Mouse (Mus musculus) left cerebral cortex, adult 18-20 months (tissue): ENCODE results near the gene Susd6. TPM values are rescaled to one million over a fixed set of nuclear protein-coding genes. Genes with fewer than 3 reads are reported as not detected.
A peak's percentile ranks its signal among the peaks of the same experiment; 100 is the strongest.

Experiments
- DNase-seq, 2 experiments: peaks; one replicate each; pipeline ENCODE4 v3.0.0; 2021 to 2022; ENCODE audit warnings: low spot score in 2 of 2, mixed read lengths in 1 of 2
- total RNA-seq, 2 experiments: library from RNA; stranded (reverse); gene quantifications; 2 replicates each; pipeline ENCODE4 v1.2.3; 2021

Susd6 gene
- total RNA-seq, 2 experiments from 2014 or later = 34.8 to 35.7 TPM

GRCm38 (mm10) chr12:80811646-80812509 lies 21.6 kb downstream of the Susd6 start:
- no peak for DNase-seq

GRCm38 (mm10) chr12:80812510-80812820 lies 22.2 kb downstream of the Susd6 start:
- DNase-seq = no peak

GRCm38 (mm10) chr12:80813456-80813855 lies 23.1 kb downstream of the Susd6 start:
- DNase-seq = no peak

- no peak for DNase-seq
These were observed 23.6 kb downstream of the Susd6 start for GRCm38 (mm10) chr12:80813872-80814271.

- no peak for DNase-seq
These were observed 24.2 kb downstream of the Susd6 start for GRCm38 (mm10) chr12:80814529-80814928.

GRCm38 (mm10) chr12:80815298-80815697 lies 25.0 kb downstream of the Susd6 start:
- no peak for DNase-seq

- DNase-seq = no peak
These were observed 25.6 kb downstream of the Susd6 start for GRCm38 (mm10) chr12:80815893-80816292.

- DNase-seq = peak in 1 of 2 experiments; percentile 54
These were observed 26.2 kb downstream of the Susd6 start for GRCm38 (mm10) chr12:80816380-80817086.

GRCm38 (mm10) chr12:80817697-80818235 lies 27.5 kb downstream of the Susd6 start:
- no peak for DNase-seq

GRCm38 (mm10) chr12:80819020-80819419 lies 28.7 kb downstream of the Susd6 start:
- DNase-seq = peak in 1 of 2 experiments; percentile 26

- no peak for DNase-seq
These were observed 31.1 kb downstream of the Susd6 start for GRCm38 (mm10) chr12:80821312-80822007.

GRCm38 (mm10) chr12:80822533-80822932 lies 32.2 kb downstream of the Susd6 start:
- no peak for DNase-seq

- no peak for DNase-seq
These were observed 33.9 kb downstream of the Susd6 start for GRCm38 (mm10) chr12:80824202-80824601.

GRCm38 (mm10) chr12:80826423-80826822 lies 36.1 kb downstream of the Susd6 start:
- no peak for DNase-seq

GRCm38 (mm10) chr12:80827464-80828015 lies 37.2 kb downstream of the Susd6 start:
- DNase-seq = peak; percentile 58 to 62

- no peak for DNase-seq
These were observed 37.7 kb downstream of the Susd6 start for GRCm38 (mm10) chr12:80828020-80828419.

- no peak for DNase-seq
These were observed 38.6 kb downstream of the Susd6 start for GRCm38 (mm10) chr12:80828951-80829350.

GRCm38 (mm10) chr12:80830211-80830610 lies 39.9 kb downstream of the Susd6 start:
- DNase-seq = no peak

- DNase-seq = no peak
These were observed 40.5 kb downstream of the Susd6 start for GRCm38 (mm10) chr12:80830820-80831219.

GRCm38 (mm10) chr12:80832313-80832712 lies 42.0 kb downstream of the Susd6 start:
- DNase-seq = no peak

- DNase-seq = no peak
These were observed 43.2 kb downstream of the Susd6 start for GRCm38 (mm10) chr12:80833541-80833940.
